Mouse (Mus musculus): ENCODE data around the gene Zbtb21. TPM values are rescaled to one million over a fixed set of nuclear protein-coding genes. Genes with fewer than 3 reads are reported as not detected.
A peak's percentile ranks its signal among the peaks of the same experiment; 100 is the strongest.
"Not testable (repeated sequence)": the region's sequence is repeated elsewhere in the genome, so short reads cannot be mapped to it uniquely, and the experiment has no call there.

Zbtb21 gene
- polyA plus RNA-seq, 1 experiment from 2014 or later, result 12.6 TPM

- 9% methylated on average over 30 of the region's 36 CpGs for whole genome bisulfite sequencing
- Histone ChIP-seq H3K27me3 (no peaks in the 10 kb centered on the region), H3K9me3 (replicated peaks) (no peaks in the 10 kb centered on the region), H3K36me3 (ENCODE audit: poor library complexity, severe bottlenecking) (0 out of 2 replicates have a peak, but pooled peaks cover 3% of the 10 kb centered on the region), H3K4me3 (peak overlapping the region; percentile 81), H3K9ac (peak overlapping the region; percentile 91), H3K4me1 (peaks cover 11% of the 10 kb centered on the region), H3K4me2 (peak overlapping the region; percentile 77), H3K27ac (peak overlapping the region; percentile 97)
- ATAC-seq, result peak; percentile 60; the same call in 1 of the 2 replicates
These were observed 856 bp downstream of the Zbtb21 start for GRCm38 (mm10) chr16:97961381-97962150.

- H3K9me3 ChIP-seq (replicated peaks), result no peaks in the 10 kb centered on the region
- H3K9ac ChIP-seq, result no peak overlapping the region
- no peak overlapping the region for H3K4me3 ChIP-seq
- ATAC-seq, result no peak
- no peaks in the 10 kb centered on the region for H3K27me3 ChIP-seq
- WGBS, result 90% methylated on average over 3 of the region's 3 CpGs
- no peak overlapping the region for H3K4me2 ChIP-seq
- H3K4me1 ChIP-seq, result peaks cover 11% of the 10 kb centered on the region
- no peak overlapping the region for H3K27ac ChIP-seq
- peaks cover 15% of the 10 kb centered on the region for H3K36me3 ChIP-seq (ENCODE audit: poor library complexity, severe bottlenecking)
These were observed 2.1 kb downstream of the Zbtb21 start for GRCm38 (mm10) chr16:97960348-97960747.

- Histone ChIP-seq H3K4me1 (peaks cover 11% of the 10 kb centered on the region), H3K27ac (no peak overlapping the region), H3K36me3 (ENCODE audit: poor library complexity, severe bottlenecking) (peaks cover 27% of the 10 kb centered on the region), H3K9ac (no peak overlapping the region), H3K4me3 (no peak overlapping the region), H3K9me3 (replicated peaks) (no peaks in the 10 kb centered on the region), H3K4me2 (no peak overlapping the region), H3K27me3 (no peaks in the 10 kb centered on the region)
- no peak for ATAC-seq
These were observed 3.9 kb downstream of the Zbtb21 start for GRCm38 (mm10) chr16:97958401-97958973.

DNA sequence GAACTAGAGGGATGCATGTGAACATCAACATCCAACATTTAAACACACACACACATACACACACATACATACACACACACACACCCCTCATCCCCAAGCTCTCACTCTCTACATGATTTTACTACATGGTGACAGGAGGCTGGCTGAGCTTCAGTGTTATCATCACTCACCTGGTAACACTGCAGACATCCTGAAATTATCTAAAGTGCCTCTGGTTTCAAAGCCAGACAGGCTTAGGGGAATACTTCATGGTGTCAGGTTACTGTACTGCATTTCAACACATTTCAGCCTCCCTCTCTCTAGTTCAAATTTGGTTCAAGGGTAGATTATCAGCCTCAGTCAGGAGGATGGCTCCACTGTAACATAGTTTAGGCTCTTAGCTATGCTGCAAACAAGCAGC is 4.8 kb downstream of the Zbtb21 start:
- Histone ChIP-seq H3K4me2 (no peak overlapping the region), H3K36me3 (ENCODE audit: poor library complexity, severe bottlenecking) (peaks cover 35% of the 10 kb centered on the region), H3K9me3 (replicated peaks) (no peaks in the 10 kb centered on the region), H3K4me3 (no peak overlapping the region), H3K27me3 (no peaks in the 10 kb centered on the region), H3K9ac (no peak overlapping the region), H3K4me1 (peaks cover 11% of the 10 kb centered on the region), H3K27ac (no peak overlapping the region)
- no peak for ATAC-seq

DNA sequence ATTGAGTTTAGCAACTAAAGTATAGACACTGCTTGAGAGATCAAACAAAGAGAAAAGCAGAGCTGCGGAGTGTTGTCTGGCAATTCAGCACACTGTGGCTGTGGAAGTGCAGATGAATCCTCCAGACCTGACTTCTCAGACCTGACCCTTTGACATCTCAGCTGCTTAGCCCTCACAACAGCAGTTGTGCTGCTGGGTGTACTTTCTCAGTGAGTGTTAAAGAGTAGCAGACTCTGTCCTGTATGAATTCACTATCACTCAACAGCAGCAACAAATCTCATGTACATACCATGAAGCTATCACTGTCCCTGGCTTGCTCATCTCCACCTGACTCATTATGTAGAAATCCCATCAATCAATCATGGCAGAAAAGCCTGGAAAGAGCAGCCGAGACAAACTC is 6.4 kb downstream of the Zbtb21 start:
- H3K9me3 ChIP-seq (replicated peaks), result no peaks in the 10 kb centered on the region
- H3K27ac ChIP-seq, result no peak overlapping the region
- ATAC-seq, result no peak
- H3K36me3 ChIP-seq (ENCODE audit: poor library complexity, severe bottlenecking), result peaks cover 51% of the 10 kb centered on the region
- no peaks in the 10 kb centered on the region for H3K27me3 ChIP-seq
- H3K4me1 ChIP-seq, result peaks cover 4% of the 10 kb centered on the region
- no peak overlapping the region for H3K4me3 ChIP-seq
- H3K9ac ChIP-seq, result no peak overlapping the region
- WGBS, result 96% methylated on average over 2 of the region's 2 CpGs
- no peak overlapping the region for H3K4me2 ChIP-seq

- Histone ChIP-seq H3K4me3 (no peak overlapping the region), H3K9ac (no peak overlapping the region), H3K9me3 (replicated peaks) (no peaks in the 10 kb centered on the region), H3K27ac (no peak overlapping the region), H3K36me3 (ENCODE audit: poor library complexity, severe bottlenecking) (peaks cover 73% of the 10 kb centered on the region), H3K4me2 (no peak overlapping the region), H3K4me1 (no peaks in the 10 kb centered on the region), H3K27me3 (no peaks in the 10 kb centered on the region)
- no peak for ATAC-seq
- 91% methylated on average over 2 of the region's 2 CpGs for WGBS
These were observed 9.1 kb downstream of the Zbtb21 start for GRCm38 (mm10) chr16:97953300-97953699.

DNA sequence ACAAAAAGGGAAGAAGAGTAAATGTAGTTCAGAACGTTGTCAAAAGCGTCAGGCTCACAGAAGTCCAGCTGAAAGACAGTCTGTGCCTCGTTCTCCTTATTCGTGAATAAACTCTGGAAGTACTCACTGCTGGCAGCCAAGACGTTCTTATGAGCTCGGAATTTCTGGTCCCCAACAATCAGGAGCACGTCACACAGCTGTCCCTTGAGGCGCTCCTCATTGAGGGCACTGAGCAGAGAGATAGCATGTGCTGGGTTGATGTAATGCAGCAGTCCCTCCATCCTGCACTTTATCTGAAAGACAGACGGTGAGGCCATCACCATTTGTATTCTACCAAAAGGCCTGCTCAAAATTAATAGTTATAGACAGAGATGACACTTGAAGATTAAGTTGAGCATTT is 9.6 kb downstream of the Zbtb21 start:
- ATAC-seq, result no peak
- Histone ChIP-seq H3K9me3 (replicated peaks) (no peaks in the 10 kb centered on the region), H3K4me3 (no peak overlapping the region), H3K9ac (no peak overlapping the region), H3K4me2 (no peak overlapping the region), H3K27ac (no peak overlapping the region), H3K36me3 (ENCODE audit: poor library complexity, severe bottlenecking) (peaks cover 73% of the 10 kb centered on the region), H3K4me1 (no peaks in the 10 kb centered on the region), H3K27me3 (no peaks in the 10 kb centered on the region)
- 87% methylated on average over 9 of the region's 9 CpGs for WGBS

DNA sequence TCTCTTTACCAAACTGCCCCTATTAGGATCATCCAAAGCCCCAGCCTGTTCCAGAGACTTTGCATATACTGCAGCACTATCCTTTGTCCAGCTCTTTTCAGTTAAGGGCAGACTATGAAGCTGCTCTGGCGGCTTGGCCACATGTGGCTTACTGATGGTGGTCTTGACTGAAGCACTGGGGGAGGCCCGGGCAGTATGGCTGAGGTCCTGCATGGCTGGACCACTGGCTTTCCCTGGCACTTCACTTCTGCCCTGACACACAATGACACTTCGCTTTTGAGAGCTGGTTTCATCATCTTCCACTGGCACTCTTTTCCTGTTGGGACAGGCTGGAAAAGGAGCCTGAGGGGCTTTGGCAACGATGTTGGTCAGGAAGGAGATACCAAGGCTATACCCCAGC is 10.1 kb downstream of the Zbtb21 start:
- Histone ChIP-seq H3K4me3 (no peak overlapping the region), H3K9ac (no peak overlapping the region), H3K9me3 (replicated peaks) (no peaks in the 10 kb centered on the region), H3K4me2 (no peak overlapping the region), H3K36me3 (ENCODE audit: poor library complexity, severe bottlenecking) (peaks cover 73% of the 10 kb centered on the region), H3K27ac (no peak overlapping the region), H3K27me3 (no peaks in the 10 kb centered on the region), H3K4me1 (no peaks in the 10 kb centered on the region)
- WGBS, result 93% methylated on average over 4 of the region's 4 CpGs
- no peak for ATAC-seq

DNA sequence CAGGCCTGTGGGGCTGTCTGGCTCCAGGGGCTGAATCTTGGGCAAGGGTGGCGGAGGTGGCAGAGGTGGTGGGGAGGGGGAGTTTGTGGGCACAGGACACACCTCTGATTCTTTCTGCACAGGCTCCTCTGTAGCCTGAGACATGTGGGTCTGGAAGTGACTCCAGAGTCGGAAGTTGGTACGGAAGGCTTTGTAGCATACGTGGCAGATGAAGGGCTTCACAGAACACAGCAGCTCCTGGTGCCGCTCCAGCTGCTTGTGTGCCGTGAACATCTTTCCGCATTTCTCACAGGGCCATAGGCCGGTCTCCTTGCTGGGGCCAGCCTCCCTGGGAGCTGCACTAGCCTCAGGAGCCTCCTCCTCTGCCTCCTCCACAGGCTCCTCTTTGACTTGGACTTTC is 12.4 kb downstream of the Zbtb21 start:
- Histone ChIP-seq H3K9me3 (replicated peaks) (no peaks in the 10 kb centered on the region), H3K4me1 (no peaks in the 10 kb centered on the region), H3K27me3 (no peaks in the 10 kb centered on the region), H3K27ac (no peak overlapping the region), H3K4me3 (no peak overlapping the region), H3K9ac (no peak overlapping the region), H3K4me2 (no peak overlapping the region), H3K36me3 (ENCODE audit: poor library complexity, severe bottlenecking) (peaks cover 58% of the 10 kb centered on the region)
- WGBS, result 96% methylated on average over 8 of the region's 8 CpGs
- no peak for ATAC-seq

DNA sequence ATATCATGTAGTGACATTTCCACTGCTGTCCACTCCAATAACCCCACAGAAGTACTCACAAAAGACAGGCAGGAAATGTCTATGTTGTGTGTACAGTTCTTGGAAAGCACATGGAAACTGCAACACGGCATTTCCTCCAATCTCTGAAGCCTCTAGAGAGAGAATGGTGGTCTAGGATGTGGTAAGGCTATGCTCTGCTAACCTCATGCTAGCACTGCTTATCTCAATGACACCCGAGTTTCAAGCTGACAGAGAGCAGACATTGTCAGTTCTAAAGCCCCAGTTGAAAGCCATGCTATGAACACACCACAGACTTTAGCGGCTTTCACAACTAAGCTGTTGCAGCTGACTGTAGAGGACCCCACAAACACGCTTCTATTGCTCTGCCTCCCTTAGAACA is 13.6 kb downstream of the Zbtb21 start:
- no peaks in the 10 kb centered on the region for H3K4me1 ChIP-seq
- no peak overlapping the region for H3K9ac ChIP-seq
- H3K36me3 ChIP-seq (ENCODE audit: poor library complexity, severe bottlenecking), result peaks cover 52% of the 10 kb centered on the region
- no peak for ATAC-seq
- no peak overlapping the region for H3K27ac ChIP-seq
- no peaks in the 10 kb centered on the region for H3K27me3 ChIP-seq
- no peaks in the 10 kb centered on the region for H3K9me3 ChIP-seq (replicated peaks)
- no peak overlapping the region for H3K4me3 ChIP-seq
- WGBS, result 89% methylated on average over 4 of the region's 4 CpGs
- no peak overlapping the region for H3K4me2 ChIP-seq

GRCm38 (mm10) chr16:97946993-97947392 is 15.4 kb downstream of the Zbtb21 start:
- ATAC-seq; H3K27me3 ChIP-seq; H3K4me2 ChIP-seq; H3K9me3 ChIP-seq (replicated peaks); H3K27ac ChIP-seq; H3K4me1 ChIP-seq; H3K9ac ChIP-seq; H3K4me3 ChIP-seq: not testable (repeated sequence)
- H3K36me3 ChIP-seq (ENCODE audit: poor library complexity, severe bottlenecking), result peaks cover 34% of the 10 kb centered on the region
- WGBS, result 77% methylated on average over 2 of the region's 2 CpGs

DNA sequence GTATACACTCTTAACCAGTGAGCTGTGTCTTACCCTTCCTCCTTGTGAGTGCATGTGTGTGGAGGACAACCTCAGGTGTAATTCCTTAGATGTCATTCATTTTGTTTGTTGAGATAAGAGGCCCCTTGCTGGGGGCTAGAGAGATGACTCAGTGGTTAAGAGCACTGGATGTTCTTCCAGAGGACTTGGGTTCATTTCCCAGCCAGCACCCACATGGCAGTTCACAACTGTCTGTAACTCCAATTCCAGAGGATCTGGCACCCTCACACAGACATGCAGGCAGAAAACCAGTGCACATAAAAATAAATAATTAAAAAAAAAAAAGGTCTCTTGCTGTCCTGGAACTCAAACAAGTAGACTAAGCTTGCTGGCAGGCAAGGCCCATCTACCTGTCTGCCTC is 20.6 kb downstream of the Zbtb21 start:
- Histone ChIP-seq H3K27ac (no peak overlapping the region), H3K36me3 (ENCODE audit: poor library complexity, severe bottlenecking) (peaks cover 3% of the 10 kb centered on the region; the same call in 1 of the 2 replicates), H3K9ac (no peak overlapping the region), H3K4me3 (no peak overlapping the region), H3K4me2 (no peak overlapping the region), H3K9me3 (replicated peaks) (no peaks in the 10 kb centered on the region), H3K27me3 (no peaks in the 10 kb centered on the region), H3K4me1 (no peaks in the 10 kb centered on the region)
- no peak for ATAC-seq
